Mouse (Mus musculus): ENCODE measurements around the gene Grik5.

DNA sequence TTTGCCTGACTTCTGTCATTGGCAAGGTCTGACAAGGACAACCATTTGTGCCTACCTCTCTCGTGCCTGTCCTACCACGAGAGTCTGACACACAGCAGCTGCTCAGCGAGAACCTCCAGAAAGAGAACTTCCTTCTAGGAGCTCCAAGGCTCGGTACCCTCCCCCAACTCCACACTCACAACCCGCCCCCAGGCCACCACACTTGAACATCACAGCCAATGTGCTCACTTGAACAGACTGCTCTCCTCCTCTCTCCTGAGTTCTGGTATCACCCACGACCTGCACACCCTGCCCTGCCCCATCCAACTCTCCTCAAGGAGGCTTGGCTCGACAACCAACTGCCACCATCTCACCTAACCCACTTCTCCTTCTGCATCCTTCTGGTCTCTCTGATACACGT, 8.2 kb downstream of the Grik5 start:
- TF ChIP-seq CTCF (IDR thresholded peaks at IDR 0.05; ENCODE audit: low read depth, low read length) (no peak), POLR2A (IDR thresholded peaks at IDR 0.05; ENCODE audit: borderline replicate concordance, low read depth, low read length) (no peak)

Measured in bone marrow macrophage, adult 2 months (primary cell).